Mouse (Mus musculus) layer of hippocampus, postnatal 14 days (tissue): ENCODE measurements around the gene Olig3. TPM values are rescaled to one million over a fixed set of nuclear protein-coding genes. Genes with fewer than 3 reads are reported as not detected.

Experiments used
- DNase-seq, 2 experiments: peaks; one replicate each; pipeline ENCODE4 v3.0.0; 2021 to 2022; ENCODE audit warnings: low spot score in 2 of 2, mixed read lengths in 1 of 2
- long read RNA-seq, 2 experiments: library from polyadenylated mRNA; stranded (forward); transcript quantifications; one replicate each; pipeline ENCODE4 v2.0.0; 2021
- total RNA-seq, 2 experiments: library from RNA; stranded (reverse); gene quantifications; 2 replicates each; pipeline ENCODE4 v1.2.3; 2021

Gene Olig3
- total RNA-seq = not detected
- long read RNA-seq, experiment 1 = 0 reads
- long read RNA-seq, experiment 2 = 0 reads

DNA sequence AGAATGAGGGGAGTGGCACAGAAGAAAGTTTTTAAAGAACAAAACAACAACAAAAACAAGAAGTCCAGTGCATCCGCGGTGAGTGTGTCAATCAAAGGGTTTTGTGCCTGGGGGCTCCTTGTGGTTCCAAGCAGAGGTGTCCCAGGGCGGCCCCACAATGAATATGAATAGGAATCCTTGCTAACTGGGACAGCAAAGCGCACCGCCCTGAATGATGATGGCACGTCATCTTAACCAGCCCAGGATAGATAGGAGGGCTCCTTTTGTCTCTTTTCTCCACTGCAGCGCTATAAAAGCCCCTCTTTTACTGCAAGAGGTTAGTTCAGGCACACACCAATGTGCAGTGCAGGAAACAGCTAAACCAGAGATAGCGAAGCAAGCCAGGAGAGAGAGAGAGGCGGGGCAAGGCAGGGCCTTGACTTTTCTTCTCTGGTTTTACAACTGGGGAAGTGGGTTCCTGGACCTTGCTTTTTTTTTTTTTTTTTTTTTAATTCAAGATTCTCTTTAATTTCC is at the start of gene Olig3:
Gene Olig3, plus strand, starts transcription at position 463 of the 513 bp plus-strand sequence.
- no peak for DNase-seq

DNA sequence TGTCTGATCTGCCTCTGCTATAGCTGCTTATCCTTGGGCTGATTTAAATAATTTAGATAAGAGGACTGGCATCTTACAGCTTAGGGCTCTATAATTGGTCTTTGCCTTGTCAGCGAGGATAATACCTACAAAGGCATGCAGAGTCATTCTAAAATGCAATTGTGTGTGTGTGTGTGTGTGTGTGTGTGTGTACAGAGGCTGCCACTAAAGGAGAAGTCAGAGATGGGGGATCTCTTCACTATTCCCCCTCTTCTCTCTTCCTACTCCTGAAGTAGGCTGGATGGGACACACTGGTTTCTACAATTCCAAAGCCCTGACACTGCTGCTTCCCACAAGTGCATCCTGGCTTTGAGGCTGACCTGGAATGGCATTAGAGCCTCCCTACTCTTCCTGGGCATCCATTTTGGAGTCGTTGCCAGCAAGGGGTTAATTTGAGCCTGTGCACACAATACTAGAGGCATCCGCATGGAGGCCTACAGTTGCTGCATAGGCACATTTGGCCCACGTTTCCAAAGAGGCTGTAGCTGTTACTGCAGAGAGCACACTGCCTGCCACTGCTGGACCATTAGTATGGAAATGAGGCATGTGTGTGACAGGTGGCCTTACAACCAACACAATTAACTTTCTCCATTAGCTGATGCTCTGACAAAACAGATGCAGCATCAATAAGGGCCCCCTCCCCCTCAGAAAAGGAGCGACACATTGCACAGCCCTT is 46.5 kb upstream of the Olig3 start:
- DNase-seq = peak in 1 of 2 experiments; percentile 2

DNA sequence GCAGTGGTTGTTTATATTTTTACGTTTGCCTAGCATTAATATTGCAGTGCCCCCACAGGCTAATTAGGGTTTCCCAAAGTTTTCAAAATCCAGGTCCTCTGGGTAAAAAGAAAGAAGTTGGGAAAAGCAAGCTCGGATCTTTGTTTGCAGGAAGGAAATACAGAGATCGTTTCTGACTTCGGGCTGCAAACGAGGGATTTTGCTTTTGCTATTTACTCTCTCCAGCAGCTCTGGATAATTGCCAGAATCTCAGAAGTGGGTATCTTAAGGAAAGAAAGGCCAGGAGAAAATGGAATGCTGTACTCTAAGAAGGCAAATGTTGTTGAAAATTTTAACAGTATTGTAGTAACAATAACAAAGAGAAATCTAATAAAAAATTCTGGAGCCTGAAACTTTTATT is 45.9 kb upstream of the Olig3 start:
- no peak for DNase-seq

DNA sequence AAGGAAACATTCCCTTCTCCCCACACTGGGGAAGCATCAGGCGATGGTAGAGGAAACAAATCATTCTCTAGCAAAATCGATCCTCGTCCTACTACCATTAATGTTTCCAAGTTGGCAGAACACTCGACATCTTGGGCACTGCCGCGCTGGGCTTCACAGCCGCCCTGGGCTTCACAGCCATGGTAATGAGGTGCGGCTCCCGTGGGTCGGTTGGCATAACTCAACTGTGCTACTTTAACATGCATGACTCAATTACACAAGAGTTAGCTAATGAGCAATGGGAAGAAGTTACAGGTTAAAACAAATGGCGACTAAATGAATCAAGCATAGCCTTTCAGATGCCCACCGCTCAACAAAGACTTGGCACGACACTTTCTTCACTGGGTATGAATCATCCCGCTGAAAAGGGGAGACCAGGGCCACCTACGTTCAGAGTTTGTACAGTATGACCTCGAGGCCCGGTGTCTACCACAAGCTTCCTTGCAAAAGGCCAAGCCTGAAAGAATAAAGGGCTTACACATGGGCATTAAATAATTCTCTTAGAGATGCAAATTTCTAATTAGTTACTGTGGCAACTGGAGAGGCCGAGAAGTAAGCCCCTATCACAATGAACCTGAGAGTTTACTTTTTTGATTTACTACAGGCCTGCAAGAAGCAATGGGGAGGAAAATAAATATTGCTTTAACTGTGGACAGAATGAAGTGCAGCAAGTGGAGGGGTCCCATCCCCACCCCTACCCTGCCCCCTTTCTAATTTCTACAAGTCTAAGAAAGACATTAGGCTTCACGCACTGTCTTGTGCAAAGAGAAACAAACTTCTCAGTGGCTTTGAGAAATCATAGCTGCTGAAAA is 38.1 kb upstream of the Olig3 start:
- DNase-seq = no peak

DNA sequence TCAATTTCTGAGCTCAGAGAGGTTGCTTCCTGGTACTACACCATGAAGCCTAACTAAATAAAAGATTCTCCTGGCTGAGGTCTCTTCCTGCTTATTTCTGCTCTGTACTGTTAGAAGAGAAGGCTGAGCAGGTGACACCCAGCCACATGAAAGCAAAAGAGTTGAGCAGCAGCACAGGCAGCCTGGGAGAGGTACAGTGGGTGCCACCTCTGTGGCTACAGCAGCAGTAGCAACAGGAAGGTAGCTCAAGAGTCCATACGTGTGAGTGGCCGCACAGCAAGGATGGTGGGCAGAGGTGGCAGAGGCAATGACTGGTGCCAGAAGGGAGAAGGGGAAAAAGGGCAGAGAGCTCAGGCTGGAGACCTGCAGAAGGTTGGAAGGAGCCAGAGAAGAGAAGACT is 34.6 kb upstream of the Olig3 start:
- DNase-seq = no peak

DNA sequence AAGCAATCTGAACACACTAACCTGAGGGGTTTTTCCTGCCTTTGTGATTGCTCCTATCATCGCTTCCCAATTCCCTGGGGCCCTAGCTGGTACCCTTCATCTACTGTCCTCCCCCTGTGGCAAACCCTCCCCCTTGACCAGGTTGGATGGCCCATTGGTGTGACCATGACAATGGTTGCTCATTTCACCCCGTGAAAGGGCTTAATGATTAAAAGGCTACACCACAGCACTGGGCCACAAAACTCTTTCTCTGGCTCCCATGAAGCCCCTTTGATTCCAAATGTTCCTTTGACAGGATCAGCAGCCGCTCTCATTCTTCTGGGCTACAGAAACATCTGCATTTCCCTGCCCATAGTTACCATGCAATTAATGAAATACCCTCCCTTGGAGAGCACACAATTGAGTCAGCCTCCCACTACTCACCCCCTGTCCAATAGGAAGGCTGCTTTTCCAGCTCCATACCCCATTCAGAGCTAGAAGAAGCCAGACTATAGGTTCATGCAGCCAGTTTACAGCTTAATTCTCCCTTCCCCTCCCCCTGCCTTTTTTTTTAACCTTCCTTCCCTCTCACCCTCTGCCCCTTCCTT is 27.0 kb upstream of the Olig3 start:
- DNase-seq = no peak

DNA sequence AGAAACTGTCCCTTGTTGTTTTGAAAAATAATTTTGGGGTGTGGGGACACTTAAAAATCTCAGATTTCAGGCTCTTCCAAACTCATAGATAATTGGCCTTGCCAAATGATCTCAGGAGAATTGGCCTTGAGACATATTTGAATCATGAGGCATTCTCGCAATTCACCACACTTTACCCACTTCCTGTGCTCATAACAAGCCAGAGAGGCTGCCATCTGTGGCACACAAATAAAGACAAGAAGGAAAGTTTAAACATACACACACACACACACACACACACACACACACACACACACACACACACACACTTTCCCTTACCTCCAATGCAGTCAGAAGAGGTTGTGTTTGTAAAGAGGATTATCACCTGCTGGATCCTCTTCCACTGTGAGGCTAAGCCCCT is 22.9 kb upstream of the Olig3 start:
- DNase-seq = no peak

DNA sequence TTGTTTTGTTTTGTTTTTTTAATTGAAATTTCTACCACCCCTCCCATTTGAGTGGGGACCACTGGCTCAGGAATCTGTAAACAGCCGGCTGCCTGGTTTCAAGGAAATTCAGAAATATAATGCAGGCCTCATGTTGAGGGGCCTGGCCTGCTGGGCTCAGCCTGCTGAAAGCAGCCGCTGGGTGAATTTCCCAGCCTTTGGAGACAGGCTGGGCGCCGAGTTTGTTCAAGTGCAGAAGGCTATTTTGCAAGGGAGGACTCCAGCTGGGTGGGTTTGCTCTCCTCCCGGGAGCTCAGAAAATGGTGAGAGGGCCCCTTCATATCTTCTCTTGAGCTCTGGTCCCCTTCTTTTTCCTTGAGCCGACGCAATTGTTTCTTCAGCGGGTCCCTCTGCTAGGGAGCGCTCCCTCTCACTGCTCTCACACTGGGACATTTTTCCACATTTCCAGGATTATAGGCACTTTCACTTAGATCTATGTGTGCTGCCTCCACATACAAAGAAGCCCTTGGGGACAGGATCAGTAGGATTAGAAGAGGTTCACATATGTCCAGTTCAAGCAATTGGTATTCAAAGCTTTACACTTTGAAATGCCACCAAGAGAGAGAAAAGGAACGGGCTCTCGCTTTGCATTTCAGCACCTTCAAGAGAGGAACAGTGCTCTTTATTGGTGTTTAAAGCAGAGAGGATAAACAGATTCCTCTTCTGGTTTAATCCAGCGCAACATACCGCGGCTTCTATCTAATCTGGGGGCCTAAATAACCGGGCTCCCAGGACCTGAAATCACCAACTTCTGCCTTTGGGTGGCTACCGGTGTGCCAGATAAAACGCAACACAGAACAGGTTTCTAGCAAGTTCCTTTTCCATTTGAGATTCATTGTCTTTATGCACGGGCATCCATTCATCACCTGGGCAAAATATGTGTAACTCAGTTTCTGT is 17.4 kb upstream of the Olig3 start:
- no peak for DNase-seq

DNA sequence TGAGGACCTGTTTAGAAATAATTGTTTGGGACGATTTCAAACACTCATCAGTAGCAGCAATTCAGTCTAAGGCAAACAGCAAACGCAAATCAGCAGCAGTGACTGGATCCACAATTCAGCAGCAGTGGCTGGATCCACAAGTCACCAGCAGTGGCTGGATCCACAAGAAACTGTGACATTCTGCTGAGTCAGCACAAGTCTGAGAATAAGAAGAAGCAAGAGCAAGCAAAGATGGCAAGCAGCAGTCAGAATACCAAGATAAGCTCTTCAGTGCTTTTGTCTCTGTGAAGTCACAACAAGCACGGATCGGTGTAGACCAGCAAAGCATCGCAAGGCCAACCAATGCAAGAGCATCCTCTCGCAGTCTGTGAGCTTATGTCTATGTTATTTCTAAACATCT is 12.3 kb upstream of the Olig3 start:
- no peak for DNase-seq

DNA sequence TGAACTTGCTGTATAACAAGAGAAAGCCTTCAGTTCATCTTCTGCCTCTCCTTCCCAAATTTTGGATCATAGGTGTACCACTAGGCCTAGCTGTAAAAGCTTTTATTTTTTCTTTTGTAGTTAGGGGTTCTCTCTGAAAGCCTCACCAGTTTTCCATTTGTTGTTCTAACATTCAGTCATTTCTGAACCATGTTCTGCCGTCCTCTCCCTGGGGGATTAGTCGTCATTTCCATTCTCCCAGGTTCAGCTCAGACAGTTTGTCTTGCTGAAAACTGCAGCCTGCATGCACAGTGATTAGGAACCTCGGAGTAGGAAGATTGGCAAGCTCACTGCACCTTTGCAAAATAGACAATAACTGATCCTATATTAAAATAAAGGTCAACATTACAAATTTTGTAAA is 7.0 kb upstream of the Olig3 start:
- DNase-seq = no peak

DNA sequence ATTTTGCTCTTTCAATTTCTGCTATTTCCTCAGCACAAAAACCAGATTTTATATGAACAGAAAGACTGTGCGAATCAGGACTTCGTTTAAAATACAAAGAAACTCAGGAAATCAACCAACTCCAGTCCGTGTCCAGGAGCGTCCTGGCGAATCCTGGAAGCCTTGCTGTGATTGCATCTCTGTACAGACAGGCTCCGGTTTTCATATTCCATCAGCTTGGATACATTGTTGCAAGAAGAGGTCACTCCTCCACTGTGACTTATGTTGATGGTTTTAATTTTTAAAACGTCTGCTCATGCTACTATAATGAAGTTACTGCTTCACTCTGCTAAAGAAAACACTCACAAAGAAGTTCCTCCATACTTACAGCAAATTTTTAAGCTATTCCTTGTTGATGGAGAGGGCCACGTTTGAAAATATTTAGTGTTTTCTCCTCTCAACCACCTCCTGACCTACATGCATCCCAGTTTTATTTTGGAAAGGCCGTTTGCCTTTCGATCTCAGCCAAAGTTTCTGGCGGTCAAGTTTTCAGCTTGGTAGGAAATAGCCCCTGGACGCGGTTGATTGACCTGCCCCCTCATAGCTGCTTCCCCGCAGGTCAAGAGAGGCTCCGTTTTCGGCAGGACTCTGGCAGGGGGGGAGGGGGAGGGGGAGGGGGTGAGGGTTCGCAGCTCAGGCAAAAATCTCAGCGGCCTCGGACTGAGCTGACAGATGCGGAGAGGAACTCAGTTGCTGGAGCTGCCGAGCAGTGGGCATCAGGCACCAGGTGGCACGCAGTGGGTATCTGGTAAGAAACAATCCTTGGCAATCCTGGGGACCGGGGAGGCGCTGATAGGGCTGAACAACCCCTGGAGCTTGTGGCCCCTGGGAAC is 4.1 kb upstream of the Olig3 start:
- no peak for DNase-seq

DNA sequence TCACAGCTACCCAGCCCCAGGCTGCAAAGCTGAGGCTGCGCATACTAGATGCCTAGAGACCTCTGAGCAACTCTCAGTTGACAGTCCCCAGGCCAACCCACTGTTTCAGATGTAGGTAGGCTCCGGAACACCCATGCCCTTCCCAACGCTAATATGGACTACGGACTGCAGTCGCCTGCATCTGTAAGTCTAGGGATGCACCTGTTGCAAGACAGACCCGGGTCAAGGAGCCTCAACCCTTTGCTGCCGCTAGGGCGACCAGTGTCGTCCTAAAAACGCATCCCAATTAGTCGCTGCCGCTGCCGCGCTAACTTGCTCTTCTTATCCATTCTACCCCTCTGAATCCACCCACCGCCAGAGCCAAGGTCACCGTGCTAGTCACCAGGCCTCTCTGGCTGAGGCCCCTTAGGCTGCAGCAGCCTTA is 3.4 kb upstream of the Olig3 start:
- DNase-seq = no peak

DNA sequence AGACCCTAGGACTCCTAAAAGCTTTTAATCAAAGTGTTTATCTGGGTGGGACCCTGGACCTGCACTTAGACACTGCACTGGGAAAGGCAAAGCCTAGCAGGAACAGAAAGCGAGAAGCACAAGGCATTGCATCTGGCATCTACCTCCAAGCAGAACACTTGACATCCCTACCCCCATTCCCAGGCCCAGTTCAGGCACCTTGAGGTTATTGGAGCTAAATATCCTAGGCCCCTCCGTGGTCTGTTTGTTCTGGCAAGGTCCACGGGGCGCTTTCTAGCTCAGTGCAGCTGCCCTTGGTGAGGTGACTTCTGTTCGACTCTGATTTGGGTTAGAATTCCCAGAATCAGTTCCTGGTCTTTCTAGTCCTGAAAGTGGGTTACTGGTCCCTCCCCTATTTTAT is 2.7 kb upstream of the Olig3 start:
- no peak for DNase-seq

DNA sequence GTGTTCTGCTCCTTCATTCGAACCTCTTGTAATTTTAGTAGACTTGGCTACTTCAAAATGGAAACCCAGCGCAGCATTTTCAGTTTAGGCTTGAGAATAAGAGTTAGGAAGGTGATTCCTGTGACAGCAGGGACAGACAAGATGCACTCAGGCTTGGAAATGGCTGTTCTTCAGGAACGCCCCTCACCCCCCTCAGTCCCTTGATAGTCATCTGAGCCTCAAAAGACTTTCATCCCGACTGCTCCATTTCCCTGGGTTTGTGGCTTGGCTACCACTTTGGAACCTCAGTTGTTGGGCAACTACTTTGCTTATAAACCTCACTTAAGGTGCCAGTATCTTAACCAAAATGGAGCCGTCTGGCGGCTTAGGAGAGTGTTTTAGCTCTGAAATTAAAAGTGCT is 2.2 kb upstream of the Olig3 start:
- no peak for DNase-seq

DNA sequence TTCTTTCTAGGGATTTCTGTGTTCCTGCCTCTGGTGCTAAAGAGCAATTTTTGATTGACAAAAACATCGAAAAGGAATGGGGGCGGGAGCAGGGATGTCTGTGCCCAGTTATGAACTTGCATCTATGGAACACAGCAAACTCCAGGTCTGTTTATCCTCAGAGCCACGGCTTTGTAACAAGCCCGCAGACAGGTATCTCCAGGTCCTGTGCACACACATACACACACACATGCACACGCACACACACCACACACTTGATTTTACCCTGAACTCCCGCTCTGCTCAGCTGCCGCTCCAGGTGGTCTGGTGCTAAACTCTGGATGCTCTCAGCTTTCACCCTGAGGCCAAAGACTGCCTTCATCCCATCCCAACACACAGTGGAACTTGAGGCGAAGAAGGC is 1.3 kb upstream of the Olig3 start:
- DNase-seq = no peak

DNA sequence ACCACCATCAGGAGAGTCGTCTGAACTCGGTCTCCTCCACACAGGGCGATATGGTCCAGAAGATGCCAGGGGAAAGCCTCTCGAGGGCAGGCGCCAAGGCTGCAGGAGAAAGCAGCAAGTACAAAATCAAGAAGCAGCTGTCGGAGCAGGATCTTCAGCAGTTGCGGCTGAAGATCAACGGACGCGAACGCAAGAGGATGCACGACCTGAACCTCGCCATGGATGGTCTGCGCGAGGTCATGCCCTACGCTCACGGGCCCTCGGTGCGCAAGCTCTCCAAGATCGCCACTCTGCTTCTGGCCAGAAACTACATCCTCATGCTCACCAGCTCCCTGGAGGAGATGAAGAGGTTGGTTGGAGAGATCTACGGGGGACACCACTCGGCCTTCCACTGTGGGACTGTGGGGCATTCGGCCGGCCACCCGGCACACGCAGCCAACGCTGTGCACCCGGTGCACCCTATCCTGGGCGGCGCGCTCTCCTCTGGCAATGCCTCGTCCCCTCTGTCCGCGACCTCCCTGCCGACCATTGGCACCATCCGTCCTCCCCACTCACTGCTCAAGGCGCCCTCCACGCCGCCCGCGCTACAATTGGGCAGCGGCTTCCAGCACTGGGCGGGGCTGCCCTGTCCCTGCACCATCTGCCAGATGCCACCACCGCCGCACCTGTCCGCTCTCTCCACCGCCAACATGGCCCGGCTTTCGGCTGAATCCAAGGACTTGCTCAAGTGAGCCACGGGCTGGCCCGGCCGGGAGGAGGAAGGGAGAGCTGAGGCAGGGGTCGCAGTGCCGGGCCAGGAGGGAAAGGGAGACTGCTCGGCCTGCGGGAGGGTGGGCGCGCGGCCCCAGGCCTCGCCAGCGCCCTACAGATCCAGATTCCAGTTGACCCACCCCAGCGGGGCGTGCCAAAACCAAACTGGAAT is 648 bp downstream of the Olig3 start:
- no peak for DNase-seq

DNA sequence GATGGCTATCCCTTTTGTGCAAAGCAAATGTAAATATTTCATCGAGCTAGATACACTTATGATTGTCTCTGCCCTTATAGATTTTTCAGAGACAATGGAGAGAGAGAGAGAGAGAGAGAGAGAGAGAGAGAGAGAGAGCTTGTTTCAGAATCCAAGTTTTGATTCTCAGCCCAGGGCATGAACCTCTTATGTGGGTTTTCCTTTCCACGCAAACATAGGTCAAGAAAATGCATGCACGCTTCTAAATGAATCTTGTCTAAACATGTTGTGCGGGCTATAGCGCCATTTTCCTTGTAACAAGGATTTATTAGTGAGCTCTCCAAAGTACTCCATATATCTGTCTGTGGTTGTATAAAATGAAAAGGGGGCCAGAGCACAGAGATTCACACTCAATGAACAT is 1.5 kb downstream of the Olig3 start:
- DNase-seq = no peak

DNA sequence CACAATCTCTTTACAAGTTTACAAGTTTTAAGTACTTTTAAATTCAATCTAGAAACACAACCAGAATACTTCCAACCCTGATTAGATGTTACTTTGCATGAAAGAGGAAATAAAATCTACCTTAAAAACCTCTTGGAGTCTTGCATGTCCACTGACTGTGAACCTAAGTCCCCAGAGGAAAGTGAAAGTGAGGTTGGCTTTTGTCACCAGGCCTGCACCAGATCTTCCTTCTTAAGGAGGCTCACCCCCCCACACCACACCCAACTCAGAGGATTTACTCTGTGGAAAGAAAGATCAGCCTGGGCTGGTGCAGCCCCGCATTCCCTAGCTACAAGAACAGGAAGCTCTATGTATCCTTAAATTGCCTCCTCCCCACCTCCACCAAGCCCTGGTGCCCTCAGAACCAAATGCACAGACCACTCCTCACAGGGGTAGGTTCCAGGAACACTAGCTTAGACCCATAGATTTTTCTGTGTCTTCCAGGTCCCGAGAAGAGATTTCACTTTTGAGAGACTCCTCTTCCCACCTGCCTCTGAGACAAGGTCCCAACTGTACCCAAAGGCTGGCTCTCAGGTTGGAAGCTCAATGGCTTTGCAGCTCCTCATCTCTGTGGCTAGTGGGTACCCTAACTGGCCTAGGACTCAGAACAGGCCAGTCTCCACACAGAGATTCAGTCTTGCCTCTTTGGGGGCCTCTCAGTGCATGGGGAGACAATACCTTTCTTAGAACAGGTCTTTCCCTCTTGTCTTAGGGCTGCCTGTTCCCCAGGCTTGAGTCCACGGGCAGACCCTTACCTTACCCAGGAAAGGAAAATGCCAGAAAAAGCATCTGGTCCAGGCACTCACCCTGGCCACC is 4.3 kb downstream of the Olig3 start:
- no peak for DNase-seq
